Mouse (Mus musculus) cerebellum, adult 11 months (tissue): ENCODE results near the gene Nol9.

Source experiments
- DNase-seq: peaks from one replicate; pipeline ENCODE4 v3.0.0; 2022

Gene Nol9

DNA sequence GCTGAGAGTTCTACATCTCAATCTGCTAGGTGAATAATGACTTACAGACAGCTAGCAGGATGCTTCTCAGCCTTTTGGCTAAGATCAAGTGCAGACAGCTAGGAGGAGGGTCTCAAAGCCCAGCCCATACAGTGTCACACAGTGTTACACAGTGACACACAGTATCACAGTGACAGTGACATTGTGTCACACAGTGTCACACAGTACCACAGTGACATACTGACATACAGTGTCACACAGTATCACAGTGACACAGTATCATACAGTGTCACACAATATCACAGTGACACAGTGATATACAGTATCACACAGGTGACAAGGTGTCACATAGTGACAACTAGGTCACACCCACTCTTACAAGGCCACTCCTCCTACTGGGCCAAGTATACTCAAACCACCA lies 28.2 kb downstream of the Nol9 start:
- no peak for DNase-seq

DNA sequence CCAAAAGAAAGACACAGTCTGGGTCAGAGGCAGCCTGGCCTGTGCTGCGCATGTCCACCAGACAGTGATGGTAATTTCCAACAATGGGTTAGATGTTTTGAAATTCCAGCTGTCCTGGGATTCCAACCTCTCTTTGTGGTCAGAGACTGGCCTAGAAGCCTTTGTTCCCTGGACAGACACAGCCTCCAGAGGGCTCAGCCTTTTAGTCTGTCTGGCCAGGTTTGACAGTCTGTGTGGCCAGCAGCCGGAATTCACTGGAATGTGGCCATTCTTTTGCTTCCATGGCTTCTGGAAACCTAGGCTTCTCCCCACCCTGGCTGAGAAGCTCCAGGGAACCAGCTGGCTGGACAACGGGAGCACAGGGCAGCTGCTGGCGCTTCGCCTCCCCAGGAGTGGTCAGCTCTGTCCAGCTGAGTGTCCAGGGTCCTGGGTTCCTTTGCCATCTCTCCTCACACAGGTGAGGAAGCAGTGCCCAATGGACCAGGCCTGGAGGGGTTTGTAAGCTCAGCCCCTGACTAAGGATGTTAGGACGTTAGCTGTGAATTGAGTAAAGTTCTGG lies 29.1 kb downstream of the Nol9 start:
- DNase-seq: no peak

DNA sequence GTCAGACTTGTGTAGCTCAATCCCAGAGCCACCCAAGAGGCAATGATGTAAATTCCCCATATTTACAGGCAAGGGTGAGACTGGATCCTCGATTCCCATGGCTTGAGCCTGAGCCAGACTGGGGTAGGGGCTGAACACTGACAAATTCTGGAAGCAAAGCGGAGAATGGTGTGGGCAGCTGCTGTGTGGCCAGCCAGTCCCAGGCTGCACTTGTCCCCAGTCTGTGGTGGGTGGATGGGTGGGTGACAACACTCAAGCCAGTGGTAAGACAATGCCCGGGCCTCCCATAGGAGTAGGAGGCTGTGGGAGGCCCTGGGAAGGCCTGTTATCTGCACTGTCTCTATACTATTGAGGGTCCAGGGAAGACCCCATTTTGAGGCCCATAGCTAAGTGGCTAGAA lies 30.1 kb downstream of the Nol9 start:
- no peak for DNase-seq

DNA sequence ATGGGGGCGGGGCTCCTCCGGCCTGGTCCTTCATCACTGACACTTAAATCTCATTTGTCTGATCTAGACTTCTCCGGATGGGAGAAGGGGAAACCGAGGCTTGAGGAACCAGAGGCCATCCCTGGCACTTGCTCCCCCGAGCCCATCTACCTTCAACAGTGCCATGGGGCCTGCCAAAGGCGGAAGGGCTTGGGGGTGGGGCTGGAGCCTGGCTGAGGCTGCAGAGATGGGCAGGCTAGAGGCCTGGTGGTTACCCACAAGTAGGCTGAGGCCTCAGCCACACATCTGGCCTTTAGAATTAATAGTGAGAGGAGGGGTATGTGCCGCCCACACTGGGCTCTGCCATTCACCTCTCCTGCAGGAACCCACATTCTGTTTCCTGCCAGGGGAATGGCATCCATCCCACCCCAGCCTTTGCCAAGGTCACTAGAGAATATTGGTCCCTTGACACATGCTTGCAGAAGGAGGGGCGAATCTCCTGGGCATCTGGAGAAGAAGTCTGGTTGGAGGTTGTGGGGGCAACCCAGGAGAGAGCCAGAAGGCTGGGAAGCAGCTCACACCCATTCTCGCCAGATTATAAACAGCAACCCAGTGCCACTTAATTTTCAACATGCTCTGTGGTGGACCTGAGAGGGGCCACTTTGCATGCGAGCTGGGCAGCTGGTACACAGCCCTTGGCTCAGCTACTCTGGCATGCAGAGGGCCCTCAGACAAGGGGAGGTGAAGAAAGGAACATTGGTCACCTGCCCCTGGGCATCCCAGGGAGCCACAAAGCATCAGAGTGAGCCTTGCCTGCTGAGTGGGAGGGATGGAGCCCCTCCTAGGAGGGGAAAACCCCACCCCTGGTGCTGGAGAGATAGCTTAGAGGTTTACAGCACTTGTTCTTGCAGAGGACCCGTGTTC lies 31.6 kb downstream of the Nol9 start:
- no peak for DNase-seq

DNA sequence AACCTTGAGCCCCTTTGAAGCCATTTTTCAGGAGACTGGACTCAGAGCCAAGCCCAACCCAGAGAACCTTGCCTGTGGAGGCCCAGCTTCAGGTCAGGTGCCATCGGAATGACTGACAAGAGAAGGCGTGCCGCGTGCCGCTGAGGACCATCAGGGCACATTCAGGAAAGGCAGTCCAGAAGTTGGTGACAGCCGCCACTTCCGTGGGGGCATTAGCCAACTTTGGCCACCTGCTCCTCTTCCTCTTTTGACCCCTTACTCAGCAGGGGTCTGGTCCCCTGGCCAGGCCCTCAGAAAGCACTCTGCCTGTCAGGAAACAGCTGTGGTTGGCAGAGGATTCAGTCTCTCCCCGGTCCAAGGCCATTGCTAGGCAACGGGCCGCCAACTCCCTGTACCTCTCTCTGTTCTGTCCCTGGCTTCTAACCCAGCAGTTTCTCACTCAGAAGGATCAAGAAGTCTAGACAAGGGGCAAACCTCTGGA lies 33.0 kb downstream of the Nol9 start, which contains the start of gene Plekhg5:
Plekhg5 (plus strand) TSS at position 378 of the 481 bp plus-strand sequence.
- no peak for DNase-seq

DNA sequence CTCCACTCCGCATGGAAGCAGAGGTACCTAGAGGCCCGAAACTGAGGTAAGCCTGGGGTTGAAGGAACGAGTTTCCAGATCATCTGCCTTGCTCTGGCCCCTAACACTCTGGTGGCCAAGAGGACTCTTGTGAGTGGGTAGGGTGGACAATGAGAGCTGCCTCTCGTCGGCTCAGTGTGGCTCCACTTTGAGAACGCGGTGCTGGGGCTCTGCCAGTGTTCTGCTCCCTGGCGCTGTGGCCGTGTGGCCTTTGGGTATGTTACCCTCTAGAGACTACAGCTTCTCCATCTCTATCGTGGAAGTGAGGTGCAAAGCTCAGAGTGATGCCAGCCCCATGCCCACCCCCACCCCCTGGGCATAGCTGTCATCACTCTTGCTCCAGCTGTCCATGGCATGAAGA lies 33.5 kb downstream of the Nol9 start:
- no peak for DNase-seq

DNA sequence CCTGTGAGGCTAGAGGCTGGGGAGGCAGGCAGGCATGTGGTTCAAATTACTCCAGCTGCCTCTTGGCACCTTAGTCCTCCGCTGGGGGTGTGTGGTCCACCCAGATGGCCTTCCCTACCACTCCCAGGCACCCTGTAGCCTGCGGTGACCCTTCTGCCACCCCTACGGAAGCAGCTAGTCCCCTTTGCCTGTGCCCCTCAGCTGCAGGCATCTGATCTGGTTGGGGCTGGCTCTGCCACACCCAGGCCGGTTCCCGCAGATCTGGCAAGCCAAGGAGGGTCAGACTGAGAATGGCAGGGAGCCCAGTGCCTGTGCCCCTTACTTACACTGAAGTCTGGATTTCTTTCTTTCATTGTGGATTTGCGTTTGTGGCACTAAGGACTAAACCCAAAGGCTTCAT lies 34.6 kb downstream of the Nol9 start:
- DNase-seq: no peak

DNA sequence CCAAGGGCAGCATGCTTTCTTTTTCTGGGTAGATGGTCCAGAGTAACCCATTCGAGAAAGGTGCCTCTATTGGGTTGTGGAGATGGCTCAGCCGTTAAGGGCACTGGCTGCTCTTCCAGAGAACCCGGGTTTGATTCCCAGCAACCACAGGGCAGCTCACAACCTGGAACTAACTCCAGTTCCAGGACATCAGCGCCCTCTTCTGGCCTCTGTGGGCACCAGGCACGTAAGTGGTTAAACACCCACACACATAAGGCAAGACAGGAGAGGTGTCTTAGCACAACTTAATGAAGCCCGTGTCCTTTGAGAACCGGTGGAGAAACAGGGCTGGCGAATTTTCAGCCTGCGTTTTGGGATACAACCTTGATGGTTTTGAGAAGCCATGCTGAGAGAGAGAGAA lies 35.4 kb downstream of the Nol9 start:
- no peak for DNase-seq

DNA sequence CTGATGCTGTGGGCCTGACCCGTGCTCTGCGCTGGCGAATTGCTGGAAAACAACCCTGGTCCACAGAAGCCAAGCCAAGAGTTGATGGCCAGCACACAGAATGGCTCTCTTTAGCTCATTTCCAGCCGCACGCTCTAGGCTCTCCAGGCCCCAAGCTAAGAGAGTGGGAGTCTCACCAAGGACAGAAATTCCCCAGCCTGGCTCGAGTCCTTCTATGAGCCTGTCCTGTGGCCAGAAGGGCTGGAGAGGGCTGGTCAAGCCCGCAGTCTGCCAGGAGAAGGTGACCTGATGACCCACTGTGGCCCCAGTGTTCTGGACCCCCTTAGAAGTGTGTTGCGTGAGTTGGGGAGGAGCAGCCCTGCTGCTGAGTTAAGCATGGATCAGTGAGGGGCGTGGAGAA lies 38.1 kb downstream of the Nol9 start:
- no peak for DNase-seq

DNA sequence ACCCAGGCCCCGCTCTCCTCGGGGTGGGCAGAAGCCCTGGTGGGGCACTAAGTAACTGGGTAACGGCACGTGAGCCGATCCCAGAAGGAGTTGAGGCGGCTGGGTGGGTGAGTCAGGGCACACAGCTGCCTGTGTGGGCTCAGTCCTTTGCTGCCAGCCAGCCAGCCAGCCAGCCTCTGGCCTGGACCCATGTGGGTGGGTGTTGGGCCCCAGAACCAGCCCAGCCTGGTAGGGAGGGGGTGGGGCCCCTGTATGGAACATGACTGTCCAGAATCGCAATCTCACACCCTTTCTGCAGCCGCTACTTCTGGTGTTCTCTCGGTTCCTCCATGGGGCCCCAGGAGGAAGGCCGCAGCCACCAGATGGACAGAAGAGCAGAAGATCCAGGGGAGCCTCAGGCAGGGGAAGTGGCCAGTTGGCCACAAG lies 39.0 kb downstream of the Nol9 start:
- no peak for DNase-seq

DNA sequence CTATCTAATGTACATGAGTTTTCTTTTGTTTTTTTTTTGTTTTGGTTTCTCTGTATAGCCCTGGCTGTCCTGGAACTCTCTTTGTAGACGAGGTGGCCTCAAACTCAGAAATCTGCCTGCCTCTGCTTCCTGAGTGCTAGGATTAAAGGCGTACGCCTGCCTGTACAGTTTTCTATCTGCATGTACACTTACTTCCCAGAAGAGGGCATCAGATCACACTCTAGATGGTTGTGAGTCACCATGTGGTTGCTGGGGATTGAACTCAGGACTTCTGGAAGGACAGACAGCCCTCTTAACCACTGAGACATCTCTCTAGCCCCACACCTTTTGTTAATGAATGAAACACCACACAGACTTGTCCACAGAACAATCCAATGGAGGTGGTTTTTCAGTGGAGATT lies 40.1 kb downstream of the Nol9 start:
- DNase-seq: no peak

DNA sequence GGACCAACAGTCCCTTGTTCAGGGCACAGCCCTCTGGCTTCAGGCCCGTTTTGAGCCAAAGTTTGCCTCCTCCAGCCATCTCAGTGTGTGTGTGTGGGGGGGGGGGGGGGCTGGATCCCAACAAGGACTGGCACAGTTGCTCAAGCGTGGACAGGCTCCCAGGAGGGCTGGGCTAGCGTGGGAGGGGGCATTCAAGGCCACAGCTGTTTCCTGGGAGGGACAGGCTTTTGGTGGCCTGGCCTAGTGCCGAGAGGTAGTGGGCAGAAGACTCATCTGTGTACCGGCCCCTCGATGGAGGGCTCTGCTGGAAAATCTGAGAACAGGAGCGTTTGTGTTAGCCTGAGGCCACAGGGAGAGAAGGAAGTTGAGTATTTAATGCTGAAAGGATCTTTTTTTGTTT lies 40.8 kb downstream of the Nol9 start:
- DNase-seq: no peak

DNA sequence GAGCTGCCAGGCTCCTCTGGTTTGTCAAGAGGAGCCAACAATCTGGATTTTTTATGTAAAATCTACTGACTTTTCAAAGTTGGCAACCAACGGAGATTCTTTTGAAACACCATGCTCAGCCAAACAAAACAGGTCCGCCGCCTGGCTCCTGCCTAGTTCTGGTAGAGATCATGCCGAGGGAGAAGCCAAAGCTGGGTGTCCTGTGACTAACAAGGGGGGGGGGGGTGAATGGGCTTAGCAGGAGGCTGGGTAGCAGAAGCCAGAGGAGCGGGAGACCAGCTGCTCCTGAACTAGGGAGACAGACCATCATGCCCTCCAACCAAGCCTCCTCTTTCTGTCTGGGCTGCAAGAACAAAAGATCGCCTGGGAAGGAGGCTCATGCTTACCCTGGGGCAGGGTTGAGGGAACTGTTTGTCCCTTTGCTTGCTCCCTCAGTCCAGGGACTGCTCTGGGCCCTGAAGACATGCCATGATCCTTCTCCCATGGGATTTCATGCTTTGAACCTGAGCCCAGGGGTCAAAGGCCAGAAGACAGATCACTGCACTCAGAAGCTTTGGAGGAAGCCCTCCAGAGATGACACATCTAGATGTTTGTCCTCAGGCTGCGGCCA lies 44.6 kb downstream of the Nol9 start:
- no peak for DNase-seq

DNA sequence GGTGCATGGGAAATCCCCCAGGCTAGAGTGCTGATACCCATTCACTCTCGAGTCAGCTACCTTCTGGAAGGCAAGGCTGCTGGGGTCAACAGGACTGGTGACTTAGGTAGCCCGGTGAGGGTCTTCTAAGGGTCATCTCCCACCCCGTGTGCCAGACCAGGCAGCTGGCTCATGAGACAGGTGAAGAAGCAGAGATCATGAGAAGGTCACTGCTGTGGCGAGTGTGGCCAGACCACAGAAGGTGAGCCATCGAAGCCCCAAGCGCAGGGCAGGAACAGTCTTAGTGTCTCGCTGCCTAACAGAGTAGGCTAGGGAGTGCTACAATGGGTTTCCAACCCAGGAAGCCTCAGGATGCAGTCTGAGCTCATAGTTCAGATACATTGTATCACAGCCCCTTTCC lies 45.5 kb downstream of the Nol9 start:
- no peak for DNase-seq

DNA sequence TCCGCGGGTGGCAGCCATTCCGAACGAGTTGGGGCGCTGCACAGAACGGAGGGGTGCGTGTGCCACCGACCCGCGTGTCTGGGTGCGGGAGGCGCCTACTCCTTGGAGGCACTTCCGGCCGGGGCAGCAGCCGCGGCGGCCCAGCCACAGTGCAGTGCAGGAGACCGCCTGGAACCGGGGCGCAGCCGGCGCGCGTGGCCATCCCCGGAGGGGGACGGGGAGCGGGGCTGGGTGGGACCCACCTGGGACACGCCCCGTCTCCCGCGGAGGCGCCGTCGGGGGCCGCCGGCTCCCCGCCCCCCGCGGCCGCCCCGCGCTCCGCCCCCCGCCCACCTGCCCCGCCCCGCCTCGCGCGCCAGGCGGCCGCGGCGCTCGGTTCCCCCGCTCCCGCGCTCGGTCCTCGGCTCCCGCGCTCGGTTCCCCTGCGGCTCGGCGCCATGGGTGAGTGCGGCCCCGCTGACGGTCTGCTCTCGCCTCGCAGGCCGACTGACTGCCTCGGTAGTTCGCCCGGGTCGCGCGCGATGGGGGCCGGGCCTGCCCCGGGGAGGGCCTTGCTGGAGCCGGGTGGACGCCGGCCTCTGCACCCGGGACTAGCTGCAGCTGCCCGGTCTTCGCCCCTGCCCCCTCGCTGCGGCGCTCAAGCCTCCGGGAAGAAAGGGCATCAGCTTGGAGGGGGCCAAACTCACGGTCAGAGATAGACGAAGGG lies 47.5 kb downstream of the Nol9 start:
- DNase-seq: no peak

DNA sequence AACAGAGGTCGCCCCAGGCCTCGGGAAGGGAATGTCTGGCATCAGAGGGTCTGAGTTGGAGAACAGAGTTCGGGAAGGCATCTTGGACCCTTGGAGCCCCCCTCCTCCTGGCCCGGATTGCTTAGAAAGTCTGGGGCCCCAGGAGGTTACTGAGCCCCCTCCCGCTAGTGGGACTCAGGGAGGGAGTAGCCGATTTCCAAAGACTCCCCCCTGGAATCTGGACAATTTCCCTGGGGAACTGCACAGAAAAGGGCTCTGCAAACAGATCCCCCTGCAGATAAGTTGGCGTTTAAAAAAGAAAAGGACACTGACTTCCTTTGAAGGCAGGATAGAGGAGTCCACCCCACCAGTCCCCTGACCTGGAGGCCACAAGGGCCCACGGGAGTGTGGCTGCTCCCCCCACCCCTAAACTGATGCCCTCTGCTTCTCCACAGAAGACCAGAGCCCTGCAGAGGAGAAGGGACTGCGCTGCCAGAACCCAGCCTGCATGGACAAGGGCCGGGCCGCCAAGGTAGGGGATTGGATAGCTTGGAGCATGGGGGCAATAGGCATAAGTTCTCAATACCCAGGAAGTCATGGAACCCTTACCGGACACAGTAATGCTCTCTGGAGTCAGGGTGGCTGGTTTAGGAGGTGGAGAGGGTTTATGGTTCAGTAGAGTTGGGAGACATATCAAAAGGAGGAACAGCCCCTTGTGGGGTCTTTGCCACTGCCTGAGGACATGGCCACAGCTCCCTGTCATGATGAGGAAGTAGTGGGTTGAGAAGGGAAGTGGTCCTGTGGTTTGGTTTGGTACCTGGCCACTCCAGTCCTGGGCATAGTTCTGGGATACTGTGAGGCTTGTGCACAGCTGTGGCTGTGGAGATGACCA lies 48.3 kb downstream of the Nol9 start:
- no peak for DNase-seq

DNA sequence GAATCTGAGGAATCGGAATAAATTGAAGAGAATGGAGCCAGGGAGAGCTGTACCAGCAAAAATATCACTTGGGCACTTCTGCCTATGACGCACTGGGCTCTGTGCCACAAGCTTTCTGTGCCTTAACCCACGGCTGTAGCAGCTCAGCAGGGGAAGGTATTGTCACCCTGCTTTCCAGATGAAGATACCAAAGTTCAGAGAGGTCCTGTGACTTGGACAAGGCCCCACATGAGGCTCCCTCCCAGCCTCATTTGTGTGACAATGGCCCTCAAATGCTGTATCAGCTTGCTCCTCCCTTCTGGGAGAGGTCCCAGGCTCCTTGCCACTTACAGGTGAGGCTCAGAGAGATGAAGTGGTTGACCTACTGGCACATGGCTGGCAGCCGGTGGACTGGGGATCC lies 49.0 kb downstream of the Nol9 start:
- no peak for DNase-seq

DNA sequence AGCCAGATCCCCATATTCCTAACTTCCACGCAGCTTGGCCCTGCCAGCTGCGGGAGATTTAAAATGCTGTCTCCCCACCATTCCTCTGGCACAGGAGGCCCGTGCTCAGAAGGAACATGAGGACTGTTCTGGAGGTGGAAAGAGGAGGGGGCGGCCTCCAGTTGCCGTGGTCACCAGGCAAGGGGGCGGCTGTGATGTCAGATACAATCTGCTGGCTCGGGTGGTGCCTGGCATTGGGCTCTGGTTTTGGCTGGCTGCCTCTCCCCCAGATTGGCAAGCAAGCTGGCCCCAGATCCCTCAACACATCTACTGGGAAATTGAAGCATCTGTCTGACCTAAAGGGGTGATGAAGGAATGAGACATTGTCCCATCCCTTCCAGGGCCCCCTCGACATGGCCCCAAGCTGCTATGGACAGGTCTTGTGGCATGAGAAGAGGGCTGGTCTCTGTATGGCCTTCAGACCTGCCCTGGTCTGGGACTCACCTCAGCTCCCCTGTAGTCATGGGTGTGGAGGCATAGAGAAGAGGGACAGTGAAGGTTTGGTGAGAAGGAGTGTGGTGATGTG lies 49.5 kb downstream of the Nol9 start:
- DNase-seq: no peak

DNA sequence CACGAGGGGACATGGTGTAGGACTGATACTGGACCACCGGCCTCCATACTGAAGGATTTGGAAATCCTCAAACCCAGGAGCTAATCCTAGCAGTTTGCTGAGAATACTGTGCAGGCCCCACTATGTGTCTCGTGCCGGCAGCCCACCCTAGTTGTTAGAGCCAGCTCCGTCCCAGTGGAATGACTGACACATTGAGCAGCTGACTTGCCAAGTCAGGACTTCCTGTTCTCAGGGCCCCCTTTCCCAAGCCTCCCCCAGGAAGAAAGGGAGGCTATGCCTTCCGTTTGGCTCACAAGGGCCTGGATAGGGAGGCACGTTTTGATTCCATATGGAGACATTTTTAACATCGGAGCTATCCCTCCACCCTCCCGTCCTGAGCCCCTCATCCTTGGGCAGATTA lies 51.1 kb downstream of the Nol9 start:
- DNase-seq: no peak

DNA sequence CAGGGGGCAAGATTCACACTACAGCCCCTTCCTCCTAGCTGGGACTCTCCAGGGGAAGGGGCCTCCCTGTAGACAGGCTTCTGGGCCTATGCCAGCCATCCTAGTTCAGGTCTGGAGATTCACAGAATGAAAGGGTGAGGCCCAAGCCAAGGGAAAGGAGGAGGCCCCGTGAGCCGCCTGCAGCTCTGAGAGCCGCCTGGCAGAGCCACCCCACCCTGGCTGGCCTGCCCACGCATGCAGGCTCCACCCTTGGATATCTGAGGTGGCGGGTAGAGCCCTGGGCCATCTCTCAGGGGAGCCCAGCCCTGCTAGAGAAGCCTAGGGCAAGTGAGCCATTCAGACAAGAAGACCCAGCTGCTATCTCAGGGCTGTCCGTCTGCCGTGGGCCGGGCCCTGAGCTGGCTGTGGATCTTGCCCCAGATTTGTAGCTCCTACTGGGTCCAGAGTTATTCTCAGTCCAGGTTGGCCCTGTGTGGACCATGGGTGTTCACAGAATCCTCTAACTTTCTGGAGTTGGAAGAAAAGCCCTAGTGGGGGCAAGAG lies 53.7 kb downstream of the Nol9 start:
- no peak for DNase-seq

DNA sequence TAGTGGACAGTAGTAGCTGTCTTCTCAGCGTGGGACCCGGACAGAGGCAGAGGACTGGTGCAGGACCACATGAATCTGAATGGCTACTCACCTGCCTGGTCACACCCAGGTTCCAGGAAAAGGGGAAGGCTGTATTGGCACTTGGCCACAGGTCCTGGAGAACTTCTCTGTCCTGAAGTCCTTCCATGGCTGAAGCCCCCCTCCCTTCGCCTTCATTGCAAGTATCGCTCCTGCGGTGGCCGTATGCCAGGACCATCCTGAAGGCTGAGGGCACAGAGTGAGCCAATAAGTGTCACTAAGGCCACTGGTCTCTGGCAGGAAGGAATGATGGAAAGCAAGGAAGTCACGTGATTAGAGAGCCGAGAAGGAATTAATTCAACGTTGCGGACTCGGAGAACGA lies 55.1 kb downstream of the Nol9 start:
- no peak for DNase-seq
